Mouse (Mus musculus): Measurements from ENCODE around the gene Nrip1. TPM values are rescaled to one million over a fixed set of nuclear protein-coding genes. Genes with fewer than 3 reads are reported as not detected.

Gene Nrip1
- polyA plus RNA-seq, 1 experiment from 2014 or later, result 38.9 TPM

- Histone ChIP-seq H3K27me3 (replicated peaks) (no peaks in the 10 kb centered on the region), H3K4me2 (replicated peaks) (no peak overlapping the region; the same call in 1 of the 2 replicates), H3K4me1 (peaks cover 35% of the 10 kb centered on the region), H3K9ac (no peak overlapping the region), H3K27ac (no peak overlapping the region), H3K4me3 (no peak overlapping the region), H3K9me3 (no peaks in the 10 kb centered on the region), H3K36me3 (no peaks in the 10 kb centered on the region)
- no peak for ATAC-seq (ENCODE audit: low FRiP score, low read depth)
- WGBS, result 69% methylated on average over 13 of the region's 13 CpGs
These were observed 55.2 kb downstream of the Nrip1 start for GRCm38 (mm10) chr16:76318331-76318922.

- no peak overlapping the region for H3K9ac ChIP-seq
- H3K36me3 ChIP-seq, result no peaks in the 10 kb centered on the region
- H3K27ac ChIP-seq, result no peak overlapping the region
- peaks cover 36% of the 10 kb centered on the region for H3K4me1 ChIP-seq
- 80% methylated on average over 22 of the region's 22 CpGs for WGBS
- no peak for ATAC-seq (ENCODE audit: low FRiP score, low read depth)
- no peak overlapping the region for H3K4me2 ChIP-seq (replicated peaks)
- no peak overlapping the region for H3K4me3 ChIP-seq
- no peaks in the 10 kb centered on the region for H3K27me3 ChIP-seq (replicated peaks)
- H3K9me3 ChIP-seq, result no peaks in the 10 kb centered on the region
These were observed 56.4 kb downstream of the Nrip1 start for GRCm38 (mm10) chr16:76316940-76317822.

DNA sequence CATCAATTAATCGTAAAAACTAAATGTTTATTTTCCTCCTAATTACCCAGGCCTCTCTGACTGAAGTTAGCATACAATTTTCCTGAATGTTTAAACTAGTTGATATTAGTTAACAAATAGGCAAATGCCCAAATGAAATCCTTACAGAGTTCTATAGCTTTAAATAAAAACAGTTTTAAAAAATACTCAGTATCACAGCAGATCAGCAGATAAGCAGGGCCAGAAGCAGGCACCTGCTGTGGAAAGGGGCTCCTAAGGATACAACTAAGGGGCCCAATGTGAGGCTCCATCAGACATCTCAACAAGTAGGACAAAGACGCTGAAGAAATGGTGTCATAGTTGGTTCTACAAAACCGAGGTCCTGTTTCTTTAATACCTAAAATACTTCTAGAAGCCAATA is 58.0 kb downstream of the Nrip1 start:
- peaks cover 23% of the 10 kb centered on the region for H3K4me1 ChIP-seq
- no peaks in the 10 kb centered on the region for H3K27me3 ChIP-seq (replicated peaks)
- H3K36me3 ChIP-seq, result no peaks in the 10 kb centered on the region
- no peak overlapping the region for H3K4me3 ChIP-seq
- ATAC-seq (ENCODE audit: low FRiP score, low read depth), result no peak
- 95% methylated on average over 3 of the region's 3 CpGs for WGBS
- H3K27ac ChIP-seq, result no peak overlapping the region
- H3K9me3 ChIP-seq, result no peaks in the 10 kb centered on the region
- H3K9ac ChIP-seq, result no peak overlapping the region
- no peak overlapping the region for H3K4me2 ChIP-seq (replicated peaks)

DNA sequence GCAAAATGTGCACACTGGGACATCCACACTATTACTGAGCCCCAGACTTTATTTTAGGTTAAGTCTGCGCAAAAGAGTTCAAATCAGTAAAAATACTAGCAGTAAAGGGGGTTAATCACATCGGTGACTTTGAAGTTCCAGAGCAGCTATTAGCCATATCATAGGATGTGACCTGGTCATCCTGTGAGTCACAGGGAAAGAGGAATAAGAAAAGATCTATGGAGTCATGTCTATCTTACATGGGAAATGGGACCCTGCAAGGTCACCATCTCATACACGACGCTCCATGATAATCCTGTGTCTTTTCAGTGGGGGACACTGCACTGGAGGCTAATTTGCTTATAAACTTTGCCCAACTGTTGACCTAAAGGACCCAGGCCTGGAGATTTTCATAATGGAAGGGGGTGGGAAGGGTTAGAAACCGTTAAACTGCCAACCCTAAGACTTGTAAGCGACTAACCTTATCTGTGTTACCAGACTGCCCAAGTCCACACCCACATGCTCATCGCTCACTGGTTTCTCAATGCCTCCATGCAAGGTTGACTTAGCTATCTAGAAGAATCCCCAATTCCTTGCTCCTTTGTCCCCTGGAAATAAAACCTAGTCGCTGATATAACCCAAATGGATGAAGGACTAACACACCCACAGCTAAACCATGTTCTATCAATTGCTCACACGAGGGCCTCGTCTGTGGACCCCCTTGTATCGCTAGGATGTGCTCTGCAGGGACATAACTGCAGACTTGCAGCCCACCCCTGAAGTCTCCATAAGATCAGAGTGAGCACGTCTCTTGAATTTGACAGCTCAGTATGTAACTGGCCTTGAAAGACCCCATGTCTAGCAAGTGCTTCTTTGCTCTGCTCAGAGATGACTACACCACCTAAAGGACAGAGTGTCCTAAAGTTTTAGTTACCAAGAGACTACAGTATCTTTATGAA is 59.3 kb downstream of the Nrip1 start:
- ATAC-seq (ENCODE audit: low FRiP score, low read depth), result no peak
- Histone ChIP-seq H3K36me3 (no peaks in the 10 kb centered on the region), H3K4me1 (peaks cover 14% of the 10 kb centered on the region), H3K27ac (no peak overlapping the region), H3K9me3 (no peaks in the 10 kb centered on the region), H3K4me2 (replicated peaks) (no peak overlapping the region), H3K4me3 (no peak overlapping the region), H3K27me3 (replicated peaks) (no peaks in the 10 kb centered on the region), H3K9ac (no peak overlapping the region)
- WGBS, result 84% methylated on average over 12 of the region's 12 CpGs

DNA sequence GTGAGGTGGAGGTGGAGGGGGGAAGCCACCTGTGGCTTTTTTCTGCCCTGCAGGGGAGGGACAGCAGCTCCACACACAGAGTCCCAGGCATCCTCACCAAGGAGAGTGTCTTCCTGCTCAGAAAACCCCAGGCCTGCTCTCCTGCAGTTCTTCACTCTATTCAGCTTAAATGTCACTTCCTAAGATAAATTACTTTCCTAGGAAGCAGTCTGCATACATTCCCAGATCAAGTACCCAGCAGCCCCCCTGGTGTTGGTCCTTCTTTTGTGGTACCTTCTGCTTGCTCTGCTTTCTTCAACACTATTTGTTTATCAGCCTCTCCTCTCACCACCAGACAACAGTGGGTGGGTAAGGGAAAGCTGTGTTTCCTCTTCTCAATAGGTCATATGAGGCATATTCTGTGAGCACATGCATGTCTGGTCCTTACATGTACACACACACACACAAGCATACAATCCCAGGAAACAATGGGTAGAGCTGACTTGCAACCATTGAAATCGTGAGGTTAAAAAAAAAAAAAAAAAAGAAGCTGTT is 60.7 kb downstream of the Nrip1 start:
- H3K27ac ChIP-seq, result no peak overlapping the region
- no peak overlapping the region for H3K4me3 ChIP-seq
- WGBS, result 33% methylated on average over 1 of the region's 1 CpGs
- H3K36me3 ChIP-seq, result no peaks in the 10 kb centered on the region
- H3K27me3 ChIP-seq (replicated peaks), result no peaks in the 10 kb centered on the region
- no peak overlapping the region for H3K9ac ChIP-seq
- H3K4me1 ChIP-seq, result peaks cover 6% of the 10 kb centered on the region; the same call in 1 of the 2 replicates
- H3K4me2 ChIP-seq (replicated peaks), result no peak overlapping the region
- ATAC-seq (ENCODE audit: low FRiP score, low read depth), result no peak
- no peaks in the 10 kb centered on the region for H3K9me3 ChIP-seq

GRCm38 (mm10) chr16:76310791-76311190 is 62.8 kb downstream of the Nrip1 start:
- no peak for ATAC-seq (ENCODE audit: low FRiP score, low read depth)
- no peak overlapping the region for H3K4me2 ChIP-seq (replicated peaks)
- no peaks in the 10 kb centered on the region for H3K9me3 ChIP-seq
- H3K27ac ChIP-seq, result no peak overlapping the region
- no peak overlapping the region for H3K9ac ChIP-seq
- no peaks in the 10 kb centered on the region for H3K27me3 ChIP-seq (replicated peaks)
- peaks cover 6% of the 10 kb centered on the region; the same call in 1 of the 2 replicates for H3K4me1 ChIP-seq
- H3K4me3 ChIP-seq, result no peak overlapping the region
- H3K36me3 ChIP-seq, result no peaks in the 10 kb centered on the region
- WGBS, result 89% methylated on average over 2 of the region's 2 CpGs

- H3K9me3 ChIP-seq, result no peaks in the 10 kb centered on the region
- H3K4me2 ChIP-seq (replicated peaks), result no peak overlapping the region
- no peak for ATAC-seq (ENCODE audit: low FRiP score, low read depth)
- H3K36me3 ChIP-seq, result no peaks in the 10 kb centered on the region
- no peaks in the 10 kb centered on the region for H3K27me3 ChIP-seq (replicated peaks)
- H3K9ac ChIP-seq, result no peak overlapping the region
- no peak overlapping the region for H3K27ac ChIP-seq
- WGBS, result 76% methylated on average over 8 of the region's 8 CpGs
- no peak overlapping the region for H3K4me3 ChIP-seq
- peaks cover 6% of the 10 kb centered on the region; the same call in 1 of the 2 replicates for H3K4me1 ChIP-seq
These were observed 63.3 kb downstream of the Nrip1 start for GRCm38 (mm10) chr16:76310286-76310685.

DNA sequence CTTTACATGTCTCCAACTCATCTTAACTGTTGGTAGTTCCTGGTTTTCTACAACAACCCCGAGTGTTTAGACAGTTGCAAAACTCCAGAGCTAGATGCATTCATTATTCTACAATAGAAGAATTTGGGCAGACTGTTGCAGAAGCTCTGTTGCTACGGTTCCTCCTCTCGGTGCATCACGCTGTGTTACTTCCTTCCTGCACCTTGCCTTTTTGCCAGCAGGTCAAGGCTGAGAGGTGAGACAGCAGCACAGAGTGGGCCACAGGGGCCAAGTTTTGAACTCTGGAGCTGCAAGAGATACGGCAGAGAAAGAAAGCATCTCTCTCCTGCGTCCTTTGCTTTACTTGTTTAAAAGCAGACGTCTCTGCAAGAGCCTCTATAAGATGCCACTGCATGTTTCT is 64.3 kb downstream of the Nrip1 start:
- H3K36me3 ChIP-seq, result no peaks in the 10 kb centered on the region
- WGBS, result 91% methylated on average over 7 of the region's 7 CpGs
- H3K27me3 ChIP-seq (replicated peaks), result no peaks in the 10 kb centered on the region
- no peak overlapping the region for H3K4me2 ChIP-seq (replicated peaks)
- ATAC-seq (ENCODE audit: low FRiP score, low read depth), result no peak
- no peak overlapping the region for H3K4me3 ChIP-seq
- no peak overlapping the region for H3K9ac ChIP-seq
- no peak overlapping the region for H3K27ac ChIP-seq
- H3K4me1 ChIP-seq, result peaks cover 6% of the 10 kb centered on the region; the same call in 1 of the 2 replicates
- H3K9me3 ChIP-seq, result no peaks in the 10 kb centered on the region

GRCm38 (mm10) chr16:76307039-76307438 is 66.6 kb downstream of the Nrip1 start:
- 85% methylated on average over 3 of the region's 3 CpGs for WGBS
- no peaks in the 10 kb centered on the region for H3K27me3 ChIP-seq (replicated peaks)
- no peaks in the 10 kb centered on the region for H3K4me1 ChIP-seq
- no peak overlapping the region for H3K27ac ChIP-seq
- H3K9me3 ChIP-seq, result no peaks in the 10 kb centered on the region
- H3K4me3 ChIP-seq, result no peak overlapping the region
- no peak overlapping the region for H3K9ac ChIP-seq
- no peak overlapping the region for H3K4me2 ChIP-seq (replicated peaks)
- H3K36me3 ChIP-seq, result no peaks in the 10 kb centered on the region
- ATAC-seq (ENCODE audit: low FRiP score, low read depth), result no peak

DNA sequence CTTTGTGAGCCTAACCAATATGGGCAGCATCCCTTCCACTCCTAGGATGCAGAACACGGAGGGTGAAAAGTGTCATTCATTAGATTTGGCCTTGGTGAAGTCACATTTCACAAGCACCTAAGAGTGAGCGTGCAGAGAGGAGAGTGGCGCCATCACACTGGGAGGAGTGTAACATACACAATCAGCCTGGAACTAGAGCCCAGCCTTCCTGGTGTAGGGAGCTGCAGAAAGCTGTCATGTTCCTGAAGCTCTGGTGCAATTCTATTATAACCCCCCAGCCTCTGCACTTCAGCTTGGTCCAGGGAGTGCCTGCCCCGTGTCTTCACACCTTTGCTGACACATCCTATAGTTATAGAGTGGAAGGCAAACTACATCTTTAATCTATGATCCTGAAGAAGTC is 67.2 kb downstream of the Nrip1 start:
- WGBS, result 93% methylated on average over 4 of the region's 4 CpGs
- no peak overlapping the region for H3K27ac ChIP-seq
- H3K4me1 ChIP-seq, result no peaks in the 10 kb centered on the region
- H3K36me3 ChIP-seq, result no peaks in the 10 kb centered on the region
- H3K9me3 ChIP-seq, result no peaks in the 10 kb centered on the region
- no peak overlapping the region for H3K9ac ChIP-seq
- no peak overlapping the region for H3K4me2 ChIP-seq (replicated peaks)
- no peak for ATAC-seq (ENCODE audit: low FRiP score, low read depth)
- no peak overlapping the region for H3K4me3 ChIP-seq
- H3K27me3 ChIP-seq (replicated peaks), result no peaks in the 10 kb centered on the region

DNA sequence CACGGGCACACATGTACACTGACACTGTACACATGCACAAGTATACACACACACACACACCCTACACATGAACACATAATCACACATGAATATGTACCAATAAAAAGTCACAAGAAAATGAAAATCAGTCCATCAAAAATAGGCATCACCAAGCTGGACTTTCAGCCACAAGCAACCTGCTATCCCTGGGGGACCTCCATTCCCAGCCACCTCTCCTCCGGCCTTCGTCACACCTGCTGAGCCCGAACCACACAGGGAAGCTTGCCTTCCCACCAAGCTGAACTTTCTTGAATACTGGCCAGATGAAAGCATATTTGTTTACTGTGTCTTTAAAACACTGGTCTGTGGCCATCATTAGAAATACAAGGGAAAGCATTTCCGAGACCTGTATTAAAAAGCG is 70.2 kb downstream of the Nrip1 start:
- no peaks in the 10 kb centered on the region for H3K27me3 ChIP-seq (replicated peaks)
- ATAC-seq (ENCODE audit: low FRiP score, low read depth), result no peak
- no peaks in the 10 kb centered on the region for H3K36me3 ChIP-seq
- whole genome bisulfite sequencing, result 94% methylated on average over 6 of the region's 6 CpGs
- H3K4me3 ChIP-seq, result no peak overlapping the region
- H3K27ac ChIP-seq, result no peak overlapping the region
- no peaks in the 10 kb centered on the region for H3K4me1 ChIP-seq
- H3K4me2 ChIP-seq (replicated peaks), result no peak overlapping the region
- no peak overlapping the region for H3K9ac ChIP-seq
- H3K9me3 ChIP-seq, result no peaks in the 10 kb centered on the region

GRCm38 (mm10) chr16:76301728-76302050 is 71.9 kb downstream of the Nrip1 start:
- no peak overlapping the region for H3K4me2 ChIP-seq (replicated peaks)
- no peaks in the 10 kb centered on the region for H3K27me3 ChIP-seq (replicated peaks)
- H3K9me3 ChIP-seq, result no peaks in the 10 kb centered on the region
- H3K27ac ChIP-seq, result no peak overlapping the region
- H3K36me3 ChIP-seq, result no peaks in the 10 kb centered on the region
- WGBS, result 69% methylated on average over 7 of the region's 7 CpGs
- H3K9ac ChIP-seq, result no peak overlapping the region
- ATAC-seq (ENCODE audit: low FRiP score, low read depth), result no peak
- H3K4me3 ChIP-seq, result no peak overlapping the region
- H3K4me1 ChIP-seq, result no peaks in the 10 kb centered on the region
